Mouse (Mus musculus): ENCODE measurements at regions not wholly inside any gene's neighbourhood (a gene's known extent, or its start where the extent isn't known, plus 50 kb on each side); places are given as distances from the start of the nearest gene placed in this dataset.

DNA sequence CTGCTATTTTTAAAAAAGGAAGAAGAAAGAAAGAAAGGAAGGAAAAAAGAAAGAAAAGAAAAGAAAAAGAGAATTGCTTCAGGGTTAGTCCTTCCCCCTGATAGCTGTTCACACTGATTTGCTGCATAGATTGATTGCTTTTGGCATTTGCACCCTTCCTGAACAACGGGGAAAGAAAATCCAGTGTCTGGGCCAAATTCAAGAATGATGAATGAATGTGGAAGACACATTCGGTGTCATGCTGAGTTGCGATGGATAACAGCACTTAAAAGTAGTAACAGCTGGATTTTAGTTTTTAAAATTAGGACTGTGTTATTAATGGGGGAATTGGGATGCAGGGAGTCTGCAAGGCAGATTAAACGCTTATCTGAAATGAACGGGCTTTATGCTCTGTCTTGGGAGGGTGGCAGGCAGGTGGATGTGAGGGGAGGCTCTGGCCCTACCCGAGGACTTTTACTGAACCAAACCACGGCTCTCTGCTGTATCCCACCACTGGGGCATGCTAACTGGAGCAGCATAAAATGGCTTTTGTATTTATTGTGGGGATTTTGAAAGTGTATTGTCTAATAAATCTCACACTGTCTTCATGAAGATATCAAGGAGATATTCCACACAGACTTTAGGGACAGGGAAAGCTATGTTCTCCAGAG is 114.4 kb downstream of the Lca5 start:
- Histone ChIP-seq H3K27me3 (ENCODE audit: control insufficient read depth, insufficient read depth, low read length) (no peaks in the 10 kb centered on the region), H3K4me2 (replicated peaks; ENCODE audit: low read depth) (no peak overlapping the region), H3K4me1 (replicated peaks; ENCODE audit: control insufficient read depth, insufficient read depth) (no peaks in the 10 kb centered on the region), H3K9ac (ENCODE audit: low read length) (no peak overlapping the region), H3K9me3 (ENCODE audit: control insufficient read depth, low read length) (no peaks in the 10 kb centered on the region), H3K4me3 (ENCODE audit: low read depth, low read length) (no peak overlapping the region), H3K36me3 (ENCODE audit: control insufficient read depth, insufficient read depth, low read length) (no peaks in the 10 kb centered on the region), H3K27ac (replicated peaks) (no peak overlapping the region)
- TF ChIP-seq CTCF (IDR thresholded peaks at IDR 0.05; ENCODE audit: low read depth), result no peak
- no peak for TF ChIP-seq EP300 (optimal IDR thresholded peaks at IDR 0.05)
- ATAC-seq (ENCODE audit: low FRiP score, low TSS enrichment) (no peak), DNase-seq (ENCODE audit: low spot score) (no peak)
- 17% methylated on average over 7 of the region's 7 CpGs for WGBS

DNA sequence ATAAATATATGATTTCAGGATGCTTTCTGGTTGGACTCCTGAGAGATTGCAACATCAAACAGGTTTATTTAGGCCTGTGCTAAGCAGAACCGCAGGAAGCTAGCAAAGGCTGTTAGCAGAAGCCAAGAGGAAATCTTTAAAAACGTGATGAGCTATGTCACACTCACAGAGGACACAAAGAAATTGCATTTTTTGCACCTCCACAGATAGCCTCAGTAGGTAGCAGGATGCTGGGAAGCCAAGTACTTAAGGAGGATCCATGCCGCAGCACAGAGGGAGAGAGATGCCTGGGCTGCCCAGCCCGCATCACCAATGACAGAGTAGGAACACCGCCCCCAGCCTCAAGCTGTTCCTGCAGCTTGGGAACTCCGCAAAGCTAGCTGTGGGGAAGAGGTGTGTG is 115.0 kb downstream of the Lca5 start:
- H3K36me3 ChIP-seq (ENCODE audit: control insufficient read depth, insufficient read depth, low read length), result no peaks in the 10 kb centered on the region
- no peak overlapping the region for H3K27ac ChIP-seq (replicated peaks)
- no peaks in the 10 kb centered on the region for H3K27me3 ChIP-seq (ENCODE audit: control insufficient read depth, insufficient read depth, low read length)
- no peak for ATAC-seq (ENCODE audit: low FRiP score, low TSS enrichment)
- no peak overlapping the region for H3K4me3 ChIP-seq (ENCODE audit: low read depth, low read length)
- TF ChIP-seq EP300 (optimal IDR thresholded peaks at IDR 0.05) (no peak), CTCF (IDR thresholded peaks at IDR 0.05; ENCODE audit: low read depth) (no peak)
- no peak overlapping the region for H3K4me2 ChIP-seq (replicated peaks; ENCODE audit: low read depth)
- H3K9ac ChIP-seq (ENCODE audit: low read length), result no peak overlapping the region
- WGBS, result 23% methylated on average over 6 of the region's 6 CpGs
- H3K4me1 ChIP-seq (replicated peaks; ENCODE audit: control insufficient read depth, insufficient read depth), result no peaks in the 10 kb centered on the region
- no peaks in the 10 kb centered on the region for H3K9me3 ChIP-seq (ENCODE audit: control insufficient read depth, low read length)
- DNase-seq (ENCODE audit: low spot score), result no peak

DNA sequence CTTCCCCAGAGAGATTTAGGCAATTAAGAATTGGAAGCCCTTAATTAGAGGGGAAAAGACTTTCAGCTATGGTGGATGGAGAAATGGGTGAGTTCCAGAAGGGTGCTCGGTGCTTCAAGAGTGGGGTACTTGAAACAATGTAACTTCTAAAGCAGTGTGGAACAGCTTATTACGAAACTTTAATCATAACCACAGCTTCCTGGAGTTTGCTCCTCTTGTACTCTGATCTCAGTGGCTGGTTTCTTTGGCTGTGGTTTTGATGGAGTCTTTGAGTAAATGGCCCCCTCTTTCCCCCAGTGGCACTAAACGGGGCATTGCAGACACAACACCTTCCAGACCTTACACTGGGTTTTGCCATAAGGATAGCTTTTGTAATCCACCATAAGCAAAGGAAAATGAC is 116.6 kb downstream of the Lca5 start:
- Histone ChIP-seq H3K9me3 (ENCODE audit: control insufficient read depth, low read length) (no peaks in the 10 kb centered on the region), H3K4me3 (ENCODE audit: low read depth, low read length) (no peak overlapping the region), H3K9ac (ENCODE audit: low read length) (no peak overlapping the region), H3K36me3 (ENCODE audit: control insufficient read depth, insufficient read depth, low read length) (no peaks in the 10 kb centered on the region), H3K27ac (replicated peaks) (no peak overlapping the region), H3K27me3 (ENCODE audit: control insufficient read depth, insufficient read depth, low read length) (no peaks in the 10 kb centered on the region), H3K4me1 (replicated peaks; ENCODE audit: control insufficient read depth, insufficient read depth) (no peaks in the 10 kb centered on the region), H3K4me2 (replicated peaks; ENCODE audit: low read depth) (no peak overlapping the region)
- DNase-seq (ENCODE audit: low spot score), result no peak
- no peak for ATAC-seq (ENCODE audit: low FRiP score, low TSS enrichment)
- TF ChIP-seq EP300 (optimal IDR thresholded peaks at IDR 0.05) (no peak), CTCF (IDR thresholded peaks at IDR 0.05; ENCODE audit: low read depth) (no peak)
- 76% methylated on average over 3 of the region's 3 CpGs for WGBS

DNA sequence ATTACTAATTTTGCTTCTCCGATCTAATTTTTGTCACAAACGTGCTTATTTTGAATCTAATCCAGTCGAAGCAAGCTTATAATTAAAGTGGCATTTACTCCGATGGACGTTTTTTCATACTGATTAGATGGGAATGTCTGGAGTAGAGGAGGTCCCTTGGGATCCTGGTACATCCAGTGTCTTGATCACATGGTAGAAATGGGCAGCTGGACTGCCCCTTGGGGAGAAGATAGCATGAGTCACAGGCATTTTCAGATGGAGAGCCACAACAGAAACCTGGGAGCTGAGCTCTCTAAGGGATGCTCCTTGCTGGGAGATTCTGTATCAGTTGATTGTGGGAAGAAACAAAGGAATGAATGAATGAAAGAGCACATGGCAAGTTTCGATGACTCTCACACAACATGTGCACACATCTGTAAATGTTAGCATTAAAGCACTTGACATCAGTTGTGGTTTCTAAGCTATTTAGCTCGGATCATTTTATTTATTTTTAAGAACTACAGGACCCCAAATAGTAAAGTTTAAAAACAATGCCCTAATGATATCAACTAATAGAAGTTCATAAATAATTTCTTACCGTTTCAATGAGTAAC is 117.8 kb downstream of the Lca5 start:
- Histone ChIP-seq H3K36me3 (ENCODE audit: control insufficient read depth, insufficient read depth, low read length) (no peaks in the 10 kb centered on the region), H3K4me2 (replicated peaks; ENCODE audit: low read depth) (no peak overlapping the region), H3K9me3 (ENCODE audit: control insufficient read depth, low read length) (no peaks in the 10 kb centered on the region), H3K27ac (replicated peaks) (no peak overlapping the region), H3K27me3 (ENCODE audit: control insufficient read depth, insufficient read depth, low read length) (no peaks in the 10 kb centered on the region), H3K4me3 (ENCODE audit: low read depth, low read length) (no peak overlapping the region), H3K4me1 (replicated peaks; ENCODE audit: control insufficient read depth, insufficient read depth) (no peaks in the 10 kb centered on the region), H3K9ac (ENCODE audit: low read length) (no peak overlapping the region)
- DNase-seq (ENCODE audit: low spot score) (no peak), ATAC-seq (ENCODE audit: low FRiP score, low TSS enrichment) (no peak)
- WGBS, result 85% methylated on average over 8 of the region's 8 CpGs
- TF ChIP-seq CTCF (IDR thresholded peaks at IDR 0.05; ENCODE audit: low read depth) (no peak), EP300 (optimal IDR thresholded peaks at IDR 0.05) (no peak)

DNA sequence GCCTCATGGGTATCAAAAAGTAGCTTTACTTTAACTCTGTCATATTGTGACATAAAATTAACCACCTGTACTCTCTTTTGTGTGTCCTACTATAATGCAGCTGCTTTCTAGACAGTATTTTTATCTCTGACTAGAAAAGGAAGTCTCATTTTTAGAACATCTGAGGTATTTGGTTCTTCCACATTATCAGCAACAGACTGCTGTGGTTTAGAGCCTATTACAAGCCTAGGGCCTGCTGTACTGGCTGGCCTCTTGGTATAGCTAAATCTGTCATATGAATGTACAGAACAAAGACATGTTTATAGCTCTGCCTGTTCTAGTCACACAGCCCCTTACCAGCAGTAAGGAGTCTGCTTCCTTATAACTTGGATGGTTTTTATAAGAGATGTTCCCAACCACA is 119.1 kb downstream of the Lca5 start:
- ATAC-seq (ENCODE audit: low FRiP score, low TSS enrichment) (no peak), DNase-seq (ENCODE audit: low spot score) (no peak)
- Histone ChIP-seq H3K36me3 (ENCODE audit: control insufficient read depth, insufficient read depth, low read length) (no peaks in the 10 kb centered on the region), H3K27ac (replicated peaks) (no peak overlapping the region), H3K4me1 (replicated peaks; ENCODE audit: control insufficient read depth, insufficient read depth) (no peaks in the 10 kb centered on the region), H3K4me2 (replicated peaks; ENCODE audit: low read depth) (no peak overlapping the region), H3K4me3 (ENCODE audit: low read depth, low read length) (no peak overlapping the region), H3K27me3 (ENCODE audit: control insufficient read depth, insufficient read depth, low read length) (no peaks in the 10 kb centered on the region), H3K9me3 (ENCODE audit: control insufficient read depth, low read length) (no peaks in the 10 kb centered on the region), H3K9ac (ENCODE audit: low read length) (no peak overlapping the region)
- TF ChIP-seq CTCF (IDR thresholded peaks at IDR 0.05; ENCODE audit: low read depth), result no peak
- no peak for TF ChIP-seq EP300 (optimal IDR thresholded peaks at IDR 0.05)

DNA sequence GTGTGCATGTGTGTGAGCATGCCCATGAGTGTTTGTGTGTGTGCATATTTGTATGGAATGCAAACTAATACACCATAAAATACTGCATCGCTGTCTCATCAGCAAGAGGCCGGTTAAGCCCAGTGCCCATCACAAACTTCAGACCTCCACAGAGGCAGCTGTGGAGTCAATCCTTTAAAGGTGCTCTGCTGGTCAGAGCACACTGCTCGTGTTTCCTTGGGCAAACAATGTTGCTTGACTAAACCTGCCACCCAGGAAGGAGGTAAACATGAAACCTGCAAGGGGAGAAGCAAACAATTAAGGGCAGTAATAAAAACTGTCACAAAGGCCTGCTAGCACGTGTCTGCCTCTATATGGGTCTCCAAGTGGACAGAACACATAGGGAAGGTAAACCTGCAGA is 120.1 kb downstream of the Lca5 start:
- no peaks in the 10 kb centered on the region for H3K9me3 ChIP-seq (ENCODE audit: control insufficient read depth, low read length)
- no peak overlapping the region for H3K27ac ChIP-seq (replicated peaks)
- no peak for DNase-seq (ENCODE audit: low spot score)
- no peaks in the 10 kb centered on the region for H3K36me3 ChIP-seq (ENCODE audit: control insufficient read depth, insufficient read depth, low read length)
- H3K4me3 ChIP-seq (ENCODE audit: low read depth, low read length), result no peak overlapping the region
- H3K27me3 ChIP-seq (ENCODE audit: control insufficient read depth, insufficient read depth, low read length), result no peaks in the 10 kb centered on the region
- H3K4me2 ChIP-seq (replicated peaks; ENCODE audit: low read depth), result no peak overlapping the region
- no peak overlapping the region for H3K9ac ChIP-seq (ENCODE audit: low read length)
- no peak for TF ChIP-seq EP300 (optimal IDR thresholded peaks at IDR 0.05)
- no peak for TF ChIP-seq CTCF (IDR thresholded peaks at IDR 0.05; ENCODE audit: low read depth)
- H3K4me1 ChIP-seq (replicated peaks; ENCODE audit: control insufficient read depth, insufficient read depth), result no peaks in the 10 kb centered on the region
- 51% methylated on average over 4 of the region's 4 CpGs for WGBS
- ATAC-seq (ENCODE audit: low FRiP score, low TSS enrichment), result no peak

Data from stomach, postnatal 0 days (tissue).